Mouse (Mus musculus) heart, postnatal 0 days (tissue): ENCODE data around the gene Zfr. TPM values are rescaled to one million over a fixed set of nuclear protein-coding genes. Genes with fewer than 3 reads are reported as not detected.

Experiments used
- ATAC-seq: fragments of 200-750 bp; cut with Nextera tagmentation; 2 replicates; pipeline ENCODE4 v1.8.0; 2017; ENCODE audit warnings: low read depth, moderate number of reproducible peaks, moderate library complexity; ENCODE audit not compliant: insufficient read depth
- DNase-seq: peaks from one replicate; pipeline ENCODE4 v3.0.0-alpha.2; 2016; ENCODE audit warnings: low spot score
- H3K27ac ChIP-seq: fragments of 300-500 bp; sonication (generic); 2 replicates; pipeline ENCODE4 v1.5.1; 2014; ENCODE audit warnings: low read depth, mild to moderate bottlenecking
- H3K27me3 ChIP-seq: fragments of 300-500 bp; sonication (generic); 2 replicates; pipeline ENCODE4 v1.6.1; 2014; ENCODE audit warnings: low read length, mixed read lengths; ENCODE audit not compliant: control insufficient read depth, insufficient read depth
- H3K36me3 ChIP-seq: fragments of 300-500 bp; sonication (generic); replicated peaks from 2 replicates; pipeline ENCODE4 v1.6.1; 2014; ENCODE audit warnings: low read length, mixed read lengths; ENCODE audit not compliant: control insufficient read depth, insufficient read depth
- H3K4me1 ChIP-seq: fragments of 300-500 bp; sonication (generic); 2 replicates; pipeline ENCODE4 v1.6.1; 2014; ENCODE audit warnings: antibody characterized with exemption; ENCODE audit not compliant: control insufficient read depth, insufficient read depth
- H3K4me2 ChIP-seq: fragments of 300-500 bp; sonication (generic); 2 replicates; pipeline ENCODE4 v1.6.1; 2014; ENCODE audit warnings: low read depth, mild to moderate bottlenecking, low read length, moderate library complexity
- H3K4me3 ChIP-seq: fragments of 300-500 bp; sonication (generic); 2 replicates; pipeline ENCODE4 v1.5.1; 2014; ENCODE audit warnings: low read depth, low read length
- H3K9ac ChIP-seq: fragments of 300-500 bp; sonication (generic); replicated peaks from 2 replicates; pipeline ENCODE4 v1.6.1; 2014; ENCODE audit warnings: low read depth, low read length, mixed read lengths
- H3K9me3 ChIP-seq: fragments of 300-500 bp; sonication (generic); replicated peaks from 2 replicates; pipeline ENCODE4 v1.6.1; 2016; ENCODE audit warnings: low read length; ENCODE audit not compliant: control insufficient read depth
- CTCF ChIP-seq: IDR thresholded peaks from 2 replicates; pipeline ENCODE4 v1.5.1; 2016; ENCODE audit warnings: antibody characterized with exemption, control low read depth, low read depth
- EP300 ChIP-seq: IDR thresholded peaks from 2 replicates; pipeline ENCODE4 v1.6.1; 2016; ENCODE audit warnings: antibody characterized with exemption, low read depth
- WGBS: fragments of 180-500 bp; shearing (Covaris S2); extraction: QIAGEN DNeasy Blood & Tissue Kit; methylation state at CpG from one replicate; pipeline ENCODE4 v1.1.7; 2014; 5-methylcytosine and 5-hydroxymethylcytosine counted together
- polyA plus RNA-seq: library from polyadenylated mRNA; unstranded; fragments of >200 nt; fragmentation: Nextera tagmentation; extraction: Ambion mirVana; gene quantifications from 2 replicates; pipeline ENCODE4 v1.2.1, GENCODE M21; 2015
- total RNA-seq: library from RNA; depleted of rRNA; stranded (reverse); fragments of >200 nt; gene quantifications from 2 replicates; pipeline ENCODE4 v1.2.3, GENCODE M21; 2014; ENCODE audit warnings: low replicate concordance

Gene Zfr
- total and polyA plus RNA-seq, 2 experiments from 2014 or later = 74.3 to 119 TPM

DNA sequence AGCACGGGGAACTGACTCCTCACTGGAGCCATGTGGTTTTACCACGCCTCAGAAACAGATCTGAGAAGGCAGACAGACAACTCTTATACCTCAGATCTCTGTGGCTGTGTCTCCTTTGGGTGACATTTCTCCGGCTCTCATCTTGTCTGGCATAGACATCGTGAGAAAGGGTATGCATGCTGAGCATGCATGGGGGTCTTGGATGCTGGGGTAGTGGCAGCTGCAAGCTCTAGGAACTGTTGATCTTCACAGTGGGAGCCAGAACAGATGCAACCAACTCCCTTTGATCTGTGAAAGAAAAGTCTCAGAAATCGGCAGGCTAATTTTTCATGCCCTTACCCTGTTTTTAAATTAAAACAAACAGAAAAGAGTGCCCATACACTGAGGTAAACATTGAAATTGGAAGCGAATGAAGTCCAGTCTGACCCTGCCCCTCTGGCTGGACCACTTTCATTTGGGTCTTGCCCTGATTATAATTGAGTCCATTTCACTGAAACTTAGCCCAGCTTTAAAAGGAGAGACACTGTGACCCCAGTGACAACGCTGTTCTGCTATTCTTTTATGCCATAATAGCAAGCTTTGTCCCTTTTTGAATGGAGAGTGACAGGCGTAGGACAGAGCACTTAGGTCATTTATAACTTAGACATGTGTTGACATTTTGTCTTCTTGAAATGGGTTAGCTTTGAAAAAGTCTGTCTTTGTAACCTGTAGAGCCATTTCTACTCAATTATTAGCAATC is 105.1 kb downstream of the Zfr start:
- H3K36me3 ChIP-seq = no peaks in the 10 kb centered on the region
- TF ChIP-seq CTCF = no peak
- no peak overlapping the region for H3K9ac ChIP-seq
- H3K4me1 ChIP-seq = peaks cover 27% of the 10 kb centered on the region
- no peak overlapping the region for H3K4me2 ChIP-seq
- DNase-seq = no peak
- no peaks in the 10 kb centered on the region for H3K27me3 ChIP-seq
- H3K4me3 ChIP-seq = no peak overlapping the region
- WGBS = 57% methylated on average over 8 of the region's 8 CpGs
- 0 out of 2 replicates have a peak overlapping the region, but pooled peaks have one; percentile 11 for H3K27ac ChIP-seq
- H3K9me3 ChIP-seq = no peaks in the 10 kb centered on the region
- ATAC-seq = no peak

DNA sequence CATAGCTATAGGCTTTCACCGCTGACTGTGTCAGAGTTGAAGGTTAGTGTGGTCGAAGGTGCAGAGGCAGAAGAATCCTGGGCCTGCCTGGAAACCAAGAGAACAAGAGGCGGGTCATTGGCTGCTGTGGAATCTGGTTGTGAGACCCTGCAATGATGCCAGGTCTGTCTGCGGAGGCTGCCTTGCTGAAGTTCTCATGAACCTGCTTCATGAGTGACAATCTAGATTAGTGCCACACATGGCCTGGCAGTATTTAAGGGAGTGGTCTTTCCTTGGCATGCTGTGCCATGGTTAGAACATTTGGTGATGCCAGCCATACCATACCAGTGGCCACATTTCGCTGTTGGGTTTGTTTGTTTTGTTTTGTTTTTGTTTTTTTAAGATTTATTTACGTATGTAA is 105.8 kb downstream of the Zfr start:
- WGBS = 72% methylated on average over 6 of the region's 6 CpGs
- H3K36me3 ChIP-seq = no peaks in the 10 kb centered on the region
- H3K9me3 ChIP-seq = no peaks in the 10 kb centered on the region
- H3K27me3 ChIP-seq = no peaks in the 10 kb centered on the region
- peaks cover 34% of the 10 kb centered on the region for H3K4me1 ChIP-seq
- no peak overlapping the region for H3K9ac ChIP-seq
- H3K27ac ChIP-seq = no peak overlapping the region
- no peak for ATAC-seq
- no peak overlapping the region for H3K4me2 ChIP-seq
- H3K4me3 ChIP-seq = no peak overlapping the region
- TF ChIP-seq EP300 (no peak), CTCF (no peak)
- no peak for DNase-seq

GRCm38 (mm10) chr15:12224239-12224638 is 106.6 kb downstream of the Zfr start:
- Histone ChIP-seq H3K4me3 (no peak overlapping the region), H3K9ac (no peak overlapping the region), H3K4me1 (peaks cover 41% of the 10 kb centered on the region), H3K9me3 (no peaks in the 10 kb centered on the region), H3K36me3 (no peaks in the 10 kb centered on the region), H3K27me3 (no peaks in the 10 kb centered on the region), H3K4me2 (no peak overlapping the region), H3K27ac (no peak overlapping the region)
- TF ChIP-seq CTCF (no peak), EP300 (no peak)
- ATAC-seq (no peak), DNase-seq (no peak)
- WGBS = 100% methylated on average over 2 of the region's 2 CpGs

GRCm38 (mm10) chr15:12225062-12225461 is 107.4 kb downstream of the Zfr start:
- Histone ChIP-seq H3K4me3 (no peak overlapping the region), H3K9me3 (no peaks in the 10 kb centered on the region), H3K27me3 (no peaks in the 10 kb centered on the region), H3K9ac (no peak overlapping the region), H3K27ac (peak overlapping the region; percentile 44), H3K4me2 (no peak overlapping the region), H3K36me3 (no peaks in the 10 kb centered on the region), H3K4me1 (peaks cover 43% of the 10 kb centered on the region)
- TF ChIP-seq CTCF (no peak), EP300 (no peak)
- DNase-seq (peak; percentile 33), ATAC-seq (peak; percentile 24; the same call in 1 of the 2 replicates)
- 37% methylated on average over 4 of the region's 4 CpGs for WGBS

GRCm38 (mm10) chr15:12226908-12227307 is 109.3 kb downstream of the Zfr start:
- 86% methylated on average over 15 of the region's 15 CpGs for WGBS
- Histone ChIP-seq H3K9me3 (no peaks in the 10 kb centered on the region), H3K9ac (no peak overlapping the region), H3K4me1 (peaks cover 48% of the 10 kb centered on the region), H3K36me3 (no peaks in the 10 kb centered on the region; the same call in 1 of the 2 replicates), H3K4me3 (no peak overlapping the region), H3K4me2 (no peak overlapping the region), H3K27ac (no peak overlapping the region), H3K27me3 (no peaks in the 10 kb centered on the region)
- ATAC-seq (no peak), DNase-seq (no peak)
- TF ChIP-seq CTCF (no peak), EP300 (no peak)

DNA sequence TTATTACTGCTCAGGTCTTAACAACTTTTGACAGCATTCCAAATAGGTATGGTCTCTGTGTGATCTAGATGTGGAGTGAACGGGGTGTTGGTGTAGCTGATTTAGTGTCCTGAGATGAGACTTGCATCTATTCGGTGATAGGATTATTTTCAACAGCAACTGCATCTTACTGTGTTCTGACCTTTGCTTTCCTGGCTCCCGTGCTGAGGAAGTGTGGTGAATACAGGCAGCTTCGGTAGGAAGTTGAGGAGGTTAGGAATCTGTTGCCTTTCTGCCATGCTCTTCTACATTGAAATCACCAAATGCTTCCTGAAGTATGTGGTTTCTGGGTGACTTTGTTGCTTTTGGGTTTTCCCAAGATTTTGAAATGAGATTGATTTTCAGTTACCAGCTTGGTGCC is 109.7 kb downstream of the Zfr start:
- H3K27ac ChIP-seq = no peak overlapping the region

More for the DNA sequence above, 109.7 kb downstream of the Zfr start:
- Histone ChIP-seq H3K4me3 (no peak overlapping the region), H3K36me3 (no peaks in the 10 kb centered on the region; the same call in 1 of the 2 replicates), H3K9ac (no peak overlapping the region), H3K4me2 (no peak overlapping the region), H3K27me3 (no peaks in the 10 kb centered on the region), H3K4me1 (peaks cover 53% of the 10 kb centered on the region), H3K9me3 (no peaks in the 10 kb centered on the region)
- WGBS = 57% methylated on average over 4 of the region's 4 CpGs
- DNase-seq (no peak), ATAC-seq (no peak)
- no peak for TF ChIP-seq EP300
- TF ChIP-seq CTCF = no peak
